Mouse (Mus musculus): ENCODE measurements around the gene Agk.

Gene Agk

GRCm38 (mm10) chr6:40324897-40325841 is at the start of gene Agk:
Gene Agk (plus strand): TSS chr6:40325172.
- peak; percentile 69 for DNase-seq (ENCODE audit: low spot score)

GRCm38 (mm10) chr6:40300707-40301106 is 24.3 kb upstream of the Agk start:
- DNase-seq (ENCODE audit: low spot score): no peak

- no peak for DNase-seq (ENCODE audit: low spot score)
These were observed 21.6 kb upstream of the Agk start for GRCm38 (mm10) chr6:40303379-40303778.

- no peak for DNase-seq (ENCODE audit: low spot score)
These were observed 20.0 kb upstream of the Agk start for GRCm38 (mm10) chr6:40304972-40305371.

GRCm38 (mm10) chr6:40326341-40326740 is 1.4 kb downstream of the Agk start:
- no peak for DNase-seq (ENCODE audit: low spot score)

GRCm38 (mm10) chr6:40333497-40333896 is 8.5 kb downstream of the Agk start:
- DNase-seq (ENCODE audit: low spot score): no peak

- DNase-seq (ENCODE audit: low spot score): no peak
These were observed 12.1 kb downstream of the Agk start for GRCm38 (mm10) chr6:40336735-40337731.

- peak; percentile 23 for DNase-seq (ENCODE audit: low spot score)
These were observed 22.2 kb downstream of the Agk start for GRCm38 (mm10) chr6:40346959-40347771.

- no peak for DNase-seq (ENCODE audit: low spot score)
These were observed 22.8 kb downstream of the Agk start for GRCm38 (mm10) chr6:40347772-40348111.

- DNase-seq (ENCODE audit: low spot score): no peak
These were observed 25.1 kb downstream of the Agk start for GRCm38 (mm10) chr6:40350041-40350440.

- DNase-seq (ENCODE audit: low spot score): no peak
These were observed 25.9 kb downstream of the Agk start for GRCm38 (mm10) chr6:40350856-40351255.

- DNase-seq (ENCODE audit: low spot score): no peak
These were observed 28.4 kb downstream of the Agk start for GRCm38 (mm10) chr6:40353360-40353759.

- no peak for DNase-seq (ENCODE audit: low spot score)
These were observed 46.1 kb downstream of the Agk start for GRCm38 (mm10) chr6:40371031-40371430.

GRCm38 (mm10) chr6:40380181-40380580 is 55.2 kb downstream of the Agk start:
- DNase-seq (ENCODE audit: low spot score): no peak

GRCm38 (mm10) chr6:40381908-40382307 is 56.9 kb downstream of the Agk start:
- no peak for DNase-seq (ENCODE audit: low spot score)

GRCm38 (mm10) chr6:40385682-40386081 is 60.7 kb downstream of the Agk start:
- no peak for DNase-seq (ENCODE audit: low spot score)

GRCm38 (mm10) chr6:40388660-40389059 is 63.7 kb downstream of the Agk start:
- DNase-seq (ENCODE audit: low spot score): no peak

- no peak for DNase-seq (ENCODE audit: low spot score)
These were observed 66.0 kb downstream of the Agk start for GRCm38 (mm10) chr6:40390975-40391374.

GRCm38 (mm10) chr6:40393213-40393612 is 68.2 kb downstream of the Agk start:
- DNase-seq (ENCODE audit: low spot score): peak; percentile 19

GRCm38 (mm10) chr6:40402031-40402430 is 77.1 kb downstream of the Agk start:
- DNase-seq (ENCODE audit: low spot score): no peak

- DNase-seq (ENCODE audit: low spot score): no peak
These were observed 78.8 kb downstream of the Agk start for GRCm38 (mm10) chr6:40403640-40404285.

All from urinary bladder, postnatal 25 days (tissue).